Mouse (Mus musculus): ENCODE measurements around the gene Zfp827.
A peak's percentile ranks its signal among the peaks of the same experiment; 100 is the strongest.

The Zfp827 gene

GRCm38 (mm10) chr8:79067812-79068630 lies 39.8 kb downstream of the Zfp827 start:
- no peak for DNase-seq

- DNase-seq = no peak
Measured at GRCm38 (mm10) chr8:79073311-79073710, 45.1 kb downstream of the Zfp827 start.

- no peak for DNase-seq
Measured at GRCm38 (mm10) chr8:79074986-79075385, 46.7 kb downstream of the Zfp827 start.

GRCm38 (mm10) chr8:79077256-79077655 lies 49.0 kb downstream of the Zfp827 start:
- no peak for DNase-seq

GRCm38 (mm10) chr8:79078556-79079195 lies 50.4 kb downstream of the Zfp827 start:
- peak; percentile 23 for DNase-seq

GRCm38 (mm10) chr8:79079196-79079561 lies 50.9 kb downstream of the Zfp827 start:
- DNase-seq = no peak

- DNase-seq = no peak
Measured at GRCm38 (mm10) chr8:79080096-79080739, 52.0 kb downstream of the Zfp827 start.

- DNase-seq = no peak
Measured at GRCm38 (mm10) chr8:79081333-79081732, 53.1 kb downstream of the Zfp827 start.

- no peak for DNase-seq
Measured at GRCm38 (mm10) chr8:79081955-79082354, 53.7 kb downstream of the Zfp827 start.

DNA sequence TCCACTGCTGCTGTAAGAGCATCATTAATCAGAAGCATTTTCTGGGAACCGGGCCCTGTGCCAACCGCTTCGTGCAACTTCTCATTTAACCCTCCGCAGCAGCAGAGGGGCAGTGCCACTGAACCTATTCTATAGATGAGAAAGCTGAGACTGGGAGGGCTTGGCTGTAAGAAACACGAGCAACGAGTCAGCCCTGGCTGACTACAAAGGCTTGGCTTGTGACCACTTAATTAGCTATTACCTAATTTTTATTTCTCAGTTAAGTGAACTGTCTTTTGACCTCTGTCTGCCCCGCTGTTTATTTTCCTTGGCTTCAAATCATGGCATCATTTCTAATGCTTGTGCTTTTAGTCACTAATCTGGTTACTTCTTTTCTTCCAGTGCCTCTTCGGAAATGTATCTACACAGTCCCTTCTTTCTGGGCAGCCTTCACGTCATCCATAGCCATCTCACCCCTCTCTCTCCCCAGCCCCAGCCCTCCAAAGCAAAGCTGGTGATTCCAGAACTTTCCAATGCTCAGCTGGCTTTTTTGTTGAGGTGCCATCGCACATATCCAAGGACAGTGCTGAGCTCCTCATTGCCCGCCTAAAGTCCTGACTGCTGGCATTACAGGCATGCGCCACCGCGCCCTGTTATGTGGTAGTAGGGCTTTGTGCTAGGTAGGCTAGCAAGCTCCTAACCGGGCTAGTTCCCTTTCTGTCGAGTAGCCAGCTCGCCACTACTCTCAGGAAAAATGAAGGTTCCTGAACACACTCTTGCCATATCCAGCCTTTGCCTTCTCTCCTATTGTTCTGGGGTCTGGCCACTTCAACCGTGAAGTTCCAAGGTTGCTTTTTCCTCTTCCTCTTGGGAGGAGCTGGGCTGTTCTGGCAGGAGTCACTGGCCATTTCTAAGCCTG lies 55.5 kb downstream of the Zfp827 start:
- DNase-seq = no peak

- no peak for DNase-seq
Measured at GRCm38 (mm10) chr8:79084359-79084820, 56.2 kb downstream of the Zfp827 start.

DNA sequence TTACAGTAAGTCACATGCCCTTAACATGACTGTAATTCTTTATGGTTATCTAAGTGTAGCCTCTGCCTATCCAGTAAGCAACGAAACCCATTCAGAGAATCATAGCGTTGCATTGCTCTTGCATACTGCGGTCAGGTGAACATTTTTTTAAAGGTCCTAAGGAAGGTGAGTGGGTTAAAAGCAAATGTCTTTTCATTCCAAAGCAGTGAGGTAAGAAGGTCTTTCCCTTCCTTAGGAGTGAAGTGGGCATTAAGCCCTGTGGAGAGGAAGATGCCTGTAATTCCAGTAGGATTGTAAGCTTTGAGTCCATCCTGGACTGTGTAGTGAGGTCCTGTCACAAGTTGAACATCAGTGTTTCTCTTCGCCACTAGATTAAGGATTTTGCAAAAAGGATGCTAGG lies 66.2 kb downstream of the Zfp827 start:
- DNase-seq = no peak

- no peak for DNase-seq
Measured at GRCm38 (mm10) chr8:79095162-79095561, 66.9 kb downstream of the Zfp827 start.

GRCm38 (mm10) chr8:79096970-79097369 lies 68.7 kb downstream of the Zfp827 start:
- no peak for DNase-seq

DNA sequence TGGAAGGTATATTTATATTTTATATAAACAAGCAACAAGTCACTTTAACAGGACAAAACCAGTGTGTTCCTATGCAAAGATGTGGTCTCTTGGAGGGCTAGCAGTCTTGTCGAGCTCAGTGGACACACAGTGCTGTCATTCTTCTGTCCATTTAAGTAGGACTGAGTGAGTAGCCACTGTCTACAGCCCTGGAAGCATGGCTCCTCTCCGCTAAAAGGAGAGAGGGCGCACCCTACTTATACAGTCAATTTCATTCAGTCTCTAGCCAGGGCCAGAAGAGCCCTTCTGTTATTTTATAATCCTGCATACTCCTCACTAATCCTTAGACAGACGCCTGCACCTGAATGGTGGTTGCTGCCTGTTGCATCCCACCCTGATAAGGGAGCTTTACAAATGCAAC lies 74.5 kb downstream of the Zfp827 start:
- no peak for DNase-seq

DNA sequence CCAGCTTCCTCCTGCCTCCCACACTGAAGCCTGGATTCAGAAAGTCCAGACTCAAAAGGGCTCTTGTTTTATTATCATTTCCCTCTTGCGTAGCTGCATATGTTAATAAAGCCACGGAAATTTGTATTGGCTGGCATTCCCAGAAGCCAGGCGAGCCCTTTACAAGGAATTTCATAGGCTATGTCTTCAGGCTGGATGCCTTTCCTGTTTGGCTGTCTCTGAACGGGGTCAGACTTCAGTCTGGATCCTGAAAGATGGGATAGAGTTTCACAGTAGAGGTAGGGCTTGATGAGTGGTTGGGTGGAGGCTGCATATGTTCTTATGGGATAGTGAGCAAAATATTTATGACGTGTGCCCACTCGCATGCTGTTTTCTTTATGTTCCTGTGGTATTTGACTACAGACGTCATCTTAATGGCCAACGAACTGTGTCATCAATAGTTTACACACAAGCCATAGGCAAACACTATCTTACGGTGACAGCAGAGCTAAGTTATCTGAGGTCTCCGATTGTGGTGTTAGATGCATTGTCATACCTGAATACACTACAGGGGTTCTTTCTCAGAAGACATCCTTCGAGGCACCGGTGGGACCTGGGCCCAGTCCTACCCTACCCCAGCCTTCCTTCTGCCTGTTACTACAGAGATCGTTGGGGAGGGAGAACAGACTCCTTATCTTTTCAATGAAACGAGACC lies 75.1 kb downstream of the Zfp827 start:
- DNase-seq = no peak

DNA sequence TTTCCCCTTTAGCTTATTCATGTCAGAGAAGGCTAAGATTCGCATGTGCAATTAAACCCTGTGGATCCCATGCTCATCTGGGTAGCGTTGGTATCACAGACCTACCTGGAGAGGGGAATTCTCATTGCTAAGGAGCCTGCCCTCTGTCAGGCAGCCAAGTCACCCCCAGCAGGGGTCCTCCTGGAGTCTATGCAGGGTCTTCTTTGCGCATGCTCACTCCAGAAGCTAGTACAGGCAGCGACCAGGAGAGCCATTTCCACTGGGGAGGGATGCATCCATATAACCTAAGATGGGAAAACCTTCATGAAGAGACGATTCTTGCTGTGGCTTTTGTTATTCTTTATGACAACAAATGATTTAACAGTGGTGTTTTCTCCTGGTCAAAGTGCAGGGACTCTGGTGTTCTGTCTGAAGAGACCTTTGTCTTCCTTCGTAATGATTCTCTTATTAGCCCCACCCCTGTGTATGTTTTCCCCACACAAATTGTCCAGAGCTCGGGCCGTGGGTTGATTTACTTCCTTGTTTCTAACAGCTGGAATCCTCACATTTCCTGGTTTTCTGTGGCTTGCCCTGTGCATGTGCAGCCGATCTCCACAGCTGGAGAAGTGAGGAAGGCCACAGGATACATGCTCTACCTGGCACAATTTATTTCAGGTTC lies 75.8 kb downstream of the Zfp827 start:
- DNase-seq = no peak

DNA sequence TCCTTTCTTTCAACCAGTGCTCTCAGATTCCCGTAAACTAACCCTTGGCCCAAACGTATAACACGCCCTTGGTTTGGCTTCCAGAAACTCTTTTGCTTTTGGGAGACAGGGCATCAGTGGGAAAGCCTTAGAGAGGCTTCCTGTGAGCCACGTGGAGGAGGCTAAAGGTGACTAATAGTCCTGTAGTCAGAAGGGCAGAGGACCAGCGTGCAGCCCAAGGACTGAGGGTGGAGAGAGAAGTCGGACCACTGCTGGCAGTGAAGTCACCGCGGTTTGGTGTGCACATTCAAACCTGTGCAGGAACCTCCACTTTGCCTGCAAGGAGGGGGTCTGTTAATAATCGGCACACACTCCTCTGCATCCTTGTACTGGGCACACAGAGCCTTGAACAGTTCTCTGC lies 76.4 kb downstream of the Zfp827 start:
- no peak for DNase-seq

GRCm38 (mm10) chr8:79105186-79105585 lies 76.9 kb downstream of the Zfp827 start:
- no peak for DNase-seq

DNA sequence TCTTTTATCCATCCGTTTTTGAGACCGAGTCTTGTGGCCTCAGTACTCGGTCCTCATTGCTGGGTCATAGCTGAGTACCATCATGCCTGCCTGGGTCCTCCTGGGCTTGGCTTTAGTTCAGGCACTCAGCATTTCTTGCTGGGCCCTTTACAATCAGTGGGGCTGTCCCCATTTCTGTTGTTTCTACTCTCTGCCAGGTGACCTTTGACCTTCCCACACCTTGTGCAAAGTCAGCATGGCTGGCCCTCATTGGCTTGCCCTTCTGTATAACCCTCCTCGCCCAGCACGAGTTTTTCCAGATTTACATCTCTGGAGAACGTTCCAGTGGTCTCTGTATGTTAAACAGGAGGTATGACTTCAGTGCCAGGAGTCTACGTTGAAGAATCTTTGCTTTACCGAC lies 83.2 kb downstream of the Zfp827 start:
- DNase-seq = no peak

DNA sequence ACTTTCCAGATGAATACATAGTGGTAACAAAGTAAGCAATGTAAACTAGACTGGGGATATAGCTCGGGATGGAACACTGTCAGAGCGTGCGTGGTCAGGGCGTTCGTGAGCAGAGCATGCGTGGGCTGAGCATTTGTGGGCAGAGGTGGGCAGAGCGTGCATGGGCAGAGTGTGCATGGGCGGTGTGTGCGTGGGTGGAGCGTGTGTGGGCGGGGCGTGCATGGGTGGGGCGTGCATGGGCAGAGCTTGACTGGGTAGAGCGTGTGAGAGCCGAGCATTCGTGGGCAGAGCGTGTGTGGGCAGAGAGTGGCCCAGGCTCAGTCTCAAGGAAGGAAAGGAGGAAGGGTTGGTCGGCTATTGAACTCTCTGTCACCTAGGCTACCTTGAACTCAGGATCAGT lies 84.2 kb downstream of the Zfp827 start:
- DNase-seq = no peak

DNA sequence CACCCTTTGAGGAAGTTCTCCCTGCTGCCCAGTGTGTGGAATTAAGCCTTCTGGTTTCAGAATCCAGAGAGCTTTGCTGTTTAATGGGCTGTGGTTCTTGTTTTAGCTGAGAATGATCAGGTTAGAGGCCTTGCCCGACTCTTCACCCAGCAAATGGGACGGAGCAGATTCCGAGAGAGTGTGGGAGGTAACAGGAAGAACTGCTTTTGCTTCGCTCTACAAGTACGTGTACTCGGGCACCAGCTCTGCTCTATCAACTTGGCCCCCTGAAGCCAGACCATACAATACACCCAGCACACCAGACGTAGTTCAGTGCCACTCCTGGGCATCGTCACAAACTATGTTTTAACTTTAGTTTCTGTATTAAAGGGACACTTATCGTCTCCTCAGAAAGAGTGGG lies 85.3 kb downstream of the Zfp827 start:
- no peak for DNase-seq
